Mouse (Mus musculus): ENCODE measurements around the gene Exoc6. TPM values are rescaled to one million over a fixed set of nuclear protein-coding genes. Genes with fewer than 3 reads are reported as not detected.

Gene Exoc6
- polyA plus RNA-seq, 1 experiment, result 1.4 TPM

- H3K36me3 ChIP-seq (ENCODE audit: control insufficient read depth), result peaks cover 49% of the 10 kb centered on the region
- H3K9me3 ChIP-seq (ENCODE audit: control insufficient read depth, low read length), result no peaks in the 10 kb centered on the region
- no peak for TF ChIP-seq TAL1 (IDR thresholded peaks at IDR 0.05; ENCODE audit: low read length)
- no peak for TF ChIP-seq GATA1 (IDR thresholded peaks at IDR 0.05; ENCODE audit: low read length)
- H3K4me1 ChIP-seq (ENCODE audit: control insufficient read depth), result no peaks in the 10 kb centered on the region; the same call in 1 of the 2 replicates
- H3K4me3 ChIP-seq (replicated peaks), result no peak overlapping the region
- H3K27me3 ChIP-seq (ENCODE audit: control insufficient read depth), result no peaks in the 10 kb centered on the region
These were observed 106.2 kb downstream of the Exoc6 start for GRCm38 (mm10) chr19:37656441-37656840.

- Histone ChIP-seq H3K9me3 (ENCODE audit: control insufficient read depth, low read length) (no peaks in the 10 kb centered on the region), H3K4me1 (ENCODE audit: control insufficient read depth) (peaks cover 34% of the 10 kb centered on the region), H3K27me3 (ENCODE audit: control insufficient read depth) (no peaks in the 10 kb centered on the region), H3K36me3 (ENCODE audit: control insufficient read depth) (peaks cover 49% of the 10 kb centered on the region), H3K4me3 (replicated peaks) (no peak overlapping the region)
- TF ChIP-seq GATA1 (IDR thresholded peaks at IDR 0.05; ENCODE audit: low read length), result no peak
- no peak for TF ChIP-seq TAL1 (IDR thresholded peaks at IDR 0.05; ENCODE audit: low read length)
These were observed 115.0 kb downstream of the Exoc6 start for GRCm38 (mm10) chr19:37665256-37665655.

GRCm38 (mm10) chr19:37667855-37668594 lies 117.8 kb downstream of the Exoc6 start:
- Histone ChIP-seq H3K4me3 (replicated peaks) (peak overlapping the region; percentile 32), H3K36me3 (ENCODE audit: control insufficient read depth) (peaks cover 39% of the 10 kb centered on the region), H3K4me1 (ENCODE audit: control insufficient read depth) (peaks cover 42% of the 10 kb centered on the region), H3K9me3 (ENCODE audit: control insufficient read depth, low read length) (no peaks in the 10 kb centered on the region), H3K27me3 (ENCODE audit: control insufficient read depth) (no peaks in the 10 kb centered on the region)
- TF ChIP-seq GATA1 (IDR thresholded peaks at IDR 0.05; ENCODE audit: low read length) (peak; percentile 65), TAL1 (IDR thresholded peaks at IDR 0.05; ENCODE audit: low read length) (peak; percentile 82)

- no peaks in the 10 kb centered on the region for H3K9me3 ChIP-seq (ENCODE audit: control insufficient read depth, low read length)
- H3K4me1 ChIP-seq (ENCODE audit: control insufficient read depth), result peaks cover 42% of the 10 kb centered on the region
- H3K4me3 ChIP-seq (replicated peaks), result peak overlapping the region; percentile 32
- peaks cover 39% of the 10 kb centered on the region for H3K36me3 ChIP-seq (ENCODE audit: control insufficient read depth)
- TF ChIP-seq TAL1 (IDR thresholded peaks at IDR 0.05; ENCODE audit: low read length) (no peak), GATA1 (IDR thresholded peaks at IDR 0.05; ENCODE audit: low read length) (no peak)
- H3K27me3 ChIP-seq (ENCODE audit: control insufficient read depth), result no peaks in the 10 kb centered on the region
These were observed 118.4 kb downstream of the Exoc6 start for GRCm38 (mm10) chr19:37668657-37669056.

GRCm38 (mm10) chr19:37669486-37669885 lies 119.3 kb downstream of the Exoc6 start:
- H3K4me3 ChIP-seq (replicated peaks), result no peak overlapping the region
- H3K4me1 ChIP-seq (ENCODE audit: control insufficient read depth), result peaks cover 42% of the 10 kb centered on the region
- H3K27me3 ChIP-seq (ENCODE audit: control insufficient read depth), result no peaks in the 10 kb centered on the region
- peaks cover 39% of the 10 kb centered on the region for H3K36me3 ChIP-seq (ENCODE audit: control insufficient read depth)
- no peaks in the 10 kb centered on the region for H3K9me3 ChIP-seq (ENCODE audit: control insufficient read depth, low read length)
- TF ChIP-seq TAL1 (IDR thresholded peaks at IDR 0.05; ENCODE audit: low read length), result no peak
- TF ChIP-seq GATA1 (IDR thresholded peaks at IDR 0.05; ENCODE audit: low read length), result no peak

GRCm38 (mm10) chr19:37673393-37673792 lies 123.2 kb downstream of the Exoc6 start:
- no peaks in the 10 kb centered on the region for H3K27me3 ChIP-seq (ENCODE audit: control insufficient read depth)
- H3K9me3 ChIP-seq (ENCODE audit: control insufficient read depth, low read length), result no peaks in the 10 kb centered on the region
- no peak for TF ChIP-seq TAL1 (IDR thresholded peaks at IDR 0.05; ENCODE audit: low read length)
- no peak for TF ChIP-seq GATA1 (IDR thresholded peaks at IDR 0.05; ENCODE audit: low read length)
- no peak overlapping the region for H3K4me3 ChIP-seq (replicated peaks)
- peaks cover 37% of the 10 kb centered on the region for H3K36me3 ChIP-seq (ENCODE audit: control insufficient read depth)
- peaks cover 23% of the 10 kb centered on the region for H3K4me1 ChIP-seq (ENCODE audit: control insufficient read depth)

- no peaks in the 10 kb centered on the region for H3K9me3 ChIP-seq (ENCODE audit: control insufficient read depth, low read length)
- no peak within 1 kb of the TSS for H3K4me3 ChIP-seq (replicated peaks)
- peaks cover 62% of the 10 kb centered on the region for H3K36me3 ChIP-seq (ENCODE audit: control insufficient read depth)
- H3K4me1 ChIP-seq (ENCODE audit: control insufficient read depth), result peaks cover 1% of the 10 kb centered on the region; the same call in 1 of the 2 replicates
- TF ChIP-seq TAL1 (IDR thresholded peaks at IDR 0.05; ENCODE audit: low read length), result no peak
- TF ChIP-seq GATA1 (IDR thresholded peaks at IDR 0.05; ENCODE audit: low read length), result no peak
- H3K27me3 ChIP-seq (ENCODE audit: control insufficient read depth), result peaks cover 14% of the 10 kb centered on the region
These were observed 135.1 kb downstream of the Exoc6 start, which contains the start of gene Cyp26c1 for GRCm38 (mm10) chr19:37685281-37685680. Cyp26c1 (plus strand) TSS chr19:37685581.

- Histone ChIP-seq H3K27me3 (ENCODE audit: control insufficient read depth) (peaks cover 24% of the 10 kb centered on the region), H3K36me3 (ENCODE audit: control insufficient read depth) (peaks cover 65% of the 10 kb centered on the region), H3K9me3 (ENCODE audit: control insufficient read depth, low read length) (no peaks in the 10 kb centered on the region), H3K4me1 (ENCODE audit: control insufficient read depth) (peaks cover 1% of the 10 kb centered on the region; the same call in 1 of the 2 replicates), H3K4me3 (replicated peaks) (no peak overlapping the region)
- TF ChIP-seq GATA1 (IDR thresholded peaks at IDR 0.05; ENCODE audit: low read length) (no peak), TAL1 (IDR thresholded peaks at IDR 0.05; ENCODE audit: low read length) (no peak)
These were observed 136.1 kb downstream of the Exoc6 start for GRCm38 (mm10) chr19:37686347-37686746.

GRCm38 (mm10) chr19:37686941-37687850 lies 137.0 kb downstream of the Exoc6 start:
- Histone ChIP-seq H3K4me1 (ENCODE audit: control insufficient read depth) (peaks cover 1% of the 10 kb centered on the region; the same call in 1 of the 2 replicates), H3K9me3 (ENCODE audit: control insufficient read depth, low read length) (no peaks in the 10 kb centered on the region), H3K27me3 (ENCODE audit: control insufficient read depth) (peaks cover 33% of the 10 kb centered on the region), H3K4me3 (replicated peaks) (no peak overlapping the region), H3K36me3 (ENCODE audit: control insufficient read depth) (peaks cover 60% of the 10 kb centered on the region)
- TF ChIP-seq TAL1 (IDR thresholded peaks at IDR 0.05; ENCODE audit: low read length) (no peak), GATA1 (IDR thresholded peaks at IDR 0.05; ENCODE audit: low read length) (no peak)

Data from erythroblast, embryonic 14.5 days (primary cell).